Mouse (Mus musculus): ENCODE data around the gene Tbc1d1.

- no peak for TF ChIP-seq CTCF (IDR thresholded peaks at IDR 0.05; ENCODE audit: insufficient read depth, low read length)
- no peak for TF ChIP-seq POLR2A (IDR thresholded peaks at IDR 0.05; ENCODE audit: borderline replicate concordance, extremely low read depth, low read depth, low read length)
These were observed 233.3 kb downstream of the Tbc1d1 start for GRCm38 (mm10) chr5:64389202-64389929.

Data from lung, adult 2 months (tissue).